Mouse (Mus musculus): Measurements from ENCODE around the gene Ndufa4. TPM values are rescaled to one million over a fixed set of nuclear protein-coding genes. Genes with fewer than 3 reads are reported as not detected.
A peak's percentile ranks its signal among the peaks of the same experiment; 100 is the strongest.

The Ndufa4 gene
- polyA plus RNA-seq (2012; rRNA removed), result 417 and 560 TPM in 2 replicates

DNA sequence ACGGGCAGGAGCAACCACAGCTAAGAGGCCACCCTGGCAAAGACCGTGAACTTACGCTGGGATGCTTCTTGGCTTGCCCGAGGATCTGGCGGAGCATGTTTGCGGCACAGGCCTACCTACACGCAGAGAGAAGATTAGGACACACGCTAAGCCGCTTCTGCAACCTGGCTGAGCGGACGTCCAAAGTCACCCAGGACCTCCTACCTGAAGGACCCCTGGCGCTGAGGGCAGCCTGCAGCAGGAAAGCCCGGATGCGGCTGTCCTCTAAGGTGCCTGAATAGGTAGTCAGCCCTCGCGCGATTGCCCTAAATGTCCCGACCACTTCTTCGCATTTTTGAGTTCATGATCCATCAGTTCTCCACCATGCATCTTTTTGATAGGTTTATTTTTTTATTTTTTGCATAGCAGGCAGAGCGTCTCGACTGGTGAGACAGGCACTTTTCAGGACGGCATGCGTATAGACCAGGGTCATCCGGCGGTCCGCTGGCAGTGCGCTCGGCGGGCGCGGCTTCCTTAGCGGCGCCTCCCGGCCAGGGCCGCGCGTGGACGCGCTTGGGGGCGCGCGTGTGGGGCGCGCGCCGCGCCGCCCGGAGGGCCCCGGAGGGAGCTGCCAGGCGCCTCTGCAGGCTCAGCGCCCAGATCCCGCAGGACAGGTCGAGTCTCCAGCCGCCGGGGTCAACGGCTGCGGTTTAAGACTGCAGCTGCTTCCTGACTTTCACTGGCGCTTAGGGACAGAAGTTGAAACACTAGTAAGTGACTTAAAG lies at the start of gene Ndufa4, which contains the start of gene Phf14:
Ndufa4 (minus strand) TSS at position 229 of the 764 bp plus-strand sequence.
Phf14 (plus strand) TSS at position 541 of the 764 bp plus-strand sequence.
- DNase-seq, result peak; percentile 84

DNA sequence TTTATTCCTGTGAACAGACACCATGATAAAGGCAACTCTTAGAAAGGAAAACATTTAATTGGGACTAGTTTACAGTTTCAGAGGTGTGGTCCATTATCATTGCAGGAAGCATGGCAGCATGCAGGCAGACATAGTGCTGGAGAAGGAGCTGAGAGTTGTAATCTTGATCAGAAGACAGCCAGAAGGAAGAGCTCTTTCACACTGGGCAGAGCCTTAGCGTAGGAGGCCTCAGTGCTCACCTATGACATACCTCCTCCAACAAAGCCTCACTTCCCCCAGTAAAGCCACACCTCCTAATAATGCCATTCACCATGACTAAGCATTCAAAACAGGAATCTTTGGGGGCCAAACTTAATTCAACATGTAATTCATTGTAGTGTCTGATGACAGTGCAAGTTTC lies 40.8 kb upstream of the Ndufa4 start:
- DNase-seq, result no peak
- 94% methylated on average over 1 of the region's 1 CpGs for WGBS
- peaks cover 4% of the 10 kb centered on the region for H3K36me3 ChIP-seq (ENCODE audit: control insufficient read depth, insufficient read depth, low read length)
- H3K4me3 ChIP-seq (ENCODE audit: control insufficient read depth, insufficient read depth, low read length), result no peak overlapping the region
- no peaks in the 10 kb centered on the region for H3K27me3 ChIP-seq (ENCODE audit: control insufficient read depth, insufficient read depth, low read length)
- TF ChIP-seq CTCF (IDR thresholded peaks at IDR 0.05; ENCODE audit: borderline replicate concordance, control insufficient read depth, extremely low read depth, insufficient read depth, low read length, poor library complexity) (no peak), POLR2A (IDR thresholded peaks at IDR 0.05; ENCODE audit: control insufficient read depth, extremely low read depth, insufficient read depth, low read length, poor library complexity) (no peak)
- H3K4me1 ChIP-seq (replicated peaks; ENCODE audit: control insufficient read depth, insufficient read depth, low read length), result no peaks in the 10 kb centered on the region
- no peak overlapping the region for H3K27ac ChIP-seq (ENCODE audit: control insufficient read depth, insufficient read depth, low read length)

More for the DNA sequence above, at the start of gene Ndufa4, which contains the start of gene Phf14:
- H3K27ac ChIP-seq (ENCODE audit: control insufficient read depth, insufficient read depth, low read length), result peak within 1 kb of the TSS; percentile 36; the same call in 1 of the 2 replicates
- H3K4me1 ChIP-seq (replicated peaks; ENCODE audit: control insufficient read depth, insufficient read depth, low read length), result peaks cover 3% of the 10 kb centered on the region
- WGBS, result under 1% methylated on average over 59 of the region's 59 CpGs
- no peaks in the 10 kb centered on the region for H3K27me3 ChIP-seq (ENCODE audit: control insufficient read depth, insufficient read depth, low read length)
- H3K36me3 ChIP-seq (ENCODE audit: control insufficient read depth, insufficient read depth, low read length), result peaks cover 9% of the 10 kb centered on the region; the same call in 1 of the 2 replicates
- H3K4me3 ChIP-seq (ENCODE audit: control insufficient read depth, insufficient read depth, low read length), result peak within 1 kb of the TSS; percentile 99
- TF ChIP-seq CTCF (IDR thresholded peaks at IDR 0.05; ENCODE audit: borderline replicate concordance, control insufficient read depth, extremely low read depth, insufficient read depth, low read length, poor library complexity) (0 out of 2 replicates have a peak, but pooled peaks have one; percentile 24), POLR2A (IDR thresholded peaks at IDR 0.05; ENCODE audit: control insufficient read depth, extremely low read depth, insufficient read depth, low read length, poor library complexity) (peak; percentile 90)

DNA sequence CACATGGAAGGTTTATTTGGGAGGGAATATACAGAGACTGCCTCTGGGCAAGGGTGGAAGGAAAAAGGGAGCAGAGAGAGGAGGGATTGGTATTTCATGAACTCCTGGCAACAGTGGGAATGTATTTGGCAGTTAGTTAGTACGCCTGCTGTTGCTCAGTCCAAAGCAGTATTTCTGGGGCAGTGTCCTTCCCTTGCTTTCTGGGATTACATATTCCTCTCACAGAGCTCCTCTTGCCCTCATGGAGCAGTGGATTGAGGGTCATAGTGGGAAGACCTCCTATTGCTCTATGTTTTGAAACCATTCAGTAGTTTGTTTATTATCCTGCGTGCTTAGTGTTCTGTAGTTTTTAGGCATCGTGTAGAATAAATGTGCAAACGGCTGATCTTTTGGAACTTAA lies 34.8 kb upstream of the Ndufa4 start:
- 96% methylated on average over 4 of the region's 4 CpGs for whole genome bisulfite sequencing
- H3K4me1 ChIP-seq (replicated peaks; ENCODE audit: control insufficient read depth, insufficient read depth, low read length), result no peaks in the 10 kb centered on the region
- peaks cover 4% of the 10 kb centered on the region for H3K36me3 ChIP-seq (ENCODE audit: control insufficient read depth, insufficient read depth, low read length)
- no peaks in the 10 kb centered on the region for H3K27me3 ChIP-seq (ENCODE audit: control insufficient read depth, insufficient read depth, low read length)
- H3K4me3 ChIP-seq (ENCODE audit: control insufficient read depth, insufficient read depth, low read length), result no peak overlapping the region
- TF ChIP-seq CTCF (IDR thresholded peaks at IDR 0.05; ENCODE audit: borderline replicate concordance, control insufficient read depth, extremely low read depth, insufficient read depth, low read length, poor library complexity) (no peak), POLR2A (IDR thresholded peaks at IDR 0.05; ENCODE audit: control insufficient read depth, extremely low read depth, insufficient read depth, low read length, poor library complexity) (no peak)
- no peak for DNase-seq
- no peak overlapping the region for H3K27ac ChIP-seq (ENCODE audit: control insufficient read depth, insufficient read depth, low read length)

DNA sequence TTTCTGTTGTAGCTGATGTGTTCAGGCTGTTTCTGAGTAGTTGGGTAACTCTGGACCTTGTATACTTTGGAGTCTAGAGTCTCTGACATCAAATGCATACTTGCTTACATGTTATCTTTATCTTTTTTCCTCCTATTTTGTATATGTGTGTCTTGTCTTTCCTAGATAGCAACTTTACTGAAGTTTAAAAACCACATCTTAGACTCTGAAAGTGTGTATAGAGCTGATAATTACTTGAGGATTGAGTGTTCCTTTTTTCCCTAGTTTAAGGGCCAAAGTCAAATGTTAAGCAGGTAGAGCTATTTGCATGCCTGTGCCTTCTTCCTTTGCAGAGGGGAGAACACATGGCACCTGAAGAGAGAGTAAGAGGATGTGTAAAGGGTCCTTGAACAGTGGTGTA lies 33.6 kb upstream of the Ndufa4 start:
- DNase-seq, result no peak
- no peaks in the 10 kb centered on the region for H3K27me3 ChIP-seq (ENCODE audit: control insufficient read depth, insufficient read depth, low read length)
- no peak overlapping the region for H3K27ac ChIP-seq (ENCODE audit: control insufficient read depth, insufficient read depth, low read length)
- H3K36me3 ChIP-seq (ENCODE audit: control insufficient read depth, insufficient read depth, low read length), result peaks cover 4% of the 10 kb centered on the region
- no peak overlapping the region for H3K4me3 ChIP-seq (ENCODE audit: control insufficient read depth, insufficient read depth, low read length)
- TF ChIP-seq POLR2A (IDR thresholded peaks at IDR 0.05; ENCODE audit: control insufficient read depth, extremely low read depth, insufficient read depth, low read length, poor library complexity) (no peak), CTCF (IDR thresholded peaks at IDR 0.05; ENCODE audit: borderline replicate concordance, control insufficient read depth, extremely low read depth, insufficient read depth, low read length, poor library complexity) (no peak)
- no peaks in the 10 kb centered on the region for H3K4me1 ChIP-seq (replicated peaks; ENCODE audit: control insufficient read depth, insufficient read depth, low read length)

DNA sequence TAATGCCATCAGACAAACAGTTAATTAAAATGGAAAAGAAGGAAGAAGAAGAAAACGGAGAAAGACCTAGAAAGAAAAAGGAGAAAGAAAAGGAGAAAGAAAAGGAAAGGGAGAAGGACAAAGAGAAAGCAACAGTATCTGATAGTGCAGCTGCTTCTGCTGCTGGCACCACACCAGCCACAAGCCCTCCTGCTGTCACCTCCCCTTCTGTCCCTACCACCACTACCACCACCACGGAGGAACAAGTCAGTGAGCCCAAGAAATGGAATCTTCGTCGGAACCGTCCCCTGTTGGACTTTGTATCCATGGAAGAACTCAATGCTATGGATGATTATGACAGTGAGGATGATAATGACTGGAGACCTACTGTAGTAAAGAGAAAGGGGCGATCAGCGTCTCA lies 26.1 kb upstream of the Ndufa4 start:
- H3K27me3 ChIP-seq (ENCODE audit: control insufficient read depth, insufficient read depth, low read length), result no peaks in the 10 kb centered on the region
- no peak for DNase-seq
- H3K27ac ChIP-seq (ENCODE audit: control insufficient read depth, insufficient read depth, low read length), result no peak overlapping the region
- no peak for TF ChIP-seq POLR2A (IDR thresholded peaks at IDR 0.05; ENCODE audit: control insufficient read depth, extremely low read depth, insufficient read depth, low read length, poor library complexity)
- no peak for TF ChIP-seq CTCF (IDR thresholded peaks at IDR 0.05; ENCODE audit: borderline replicate concordance, control insufficient read depth, extremely low read depth, insufficient read depth, low read length, poor library complexity)
- 92% methylated on average over 7 of the region's 7 CpGs for WGBS
- peaks cover 5% of the 10 kb centered on the region; the same call in 1 of the 2 replicates for H3K36me3 ChIP-seq (ENCODE audit: control insufficient read depth, insufficient read depth, low read length)
- no peak overlapping the region for H3K4me3 ChIP-seq (ENCODE audit: control insufficient read depth, insufficient read depth, low read length)
- no peaks in the 10 kb centered on the region for H3K4me1 ChIP-seq (replicated peaks; ENCODE audit: control insufficient read depth, insufficient read depth, low read length)

DNA sequence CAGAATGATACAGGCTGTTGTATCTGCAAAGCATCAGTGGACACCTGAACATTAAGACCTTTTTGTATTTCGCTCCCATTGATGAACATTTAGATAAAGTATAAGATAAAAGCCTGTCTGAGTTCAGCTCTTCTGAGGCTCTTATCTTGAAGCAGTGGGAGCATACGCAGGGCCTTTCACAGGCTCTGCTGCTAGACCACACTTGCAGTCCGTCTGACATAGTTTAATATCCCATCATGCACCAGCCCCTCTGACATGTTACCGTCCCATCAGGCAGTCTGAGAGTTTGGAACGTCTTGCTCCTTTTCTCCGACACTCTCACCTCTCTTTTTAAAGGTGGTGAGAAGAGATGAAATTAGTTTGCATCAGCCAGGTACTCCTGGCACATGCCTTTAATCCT lies 20.2 kb upstream of the Ndufa4 start:
- H3K4me1 ChIP-seq (replicated peaks; ENCODE audit: control insufficient read depth, insufficient read depth, low read length), result peaks cover 3% of the 10 kb centered on the region
- peaks cover 15% of the 10 kb centered on the region; the same call in 1 of the 2 replicates for H3K36me3 ChIP-seq (ENCODE audit: control insufficient read depth, insufficient read depth, low read length)
- no peak overlapping the region; the same call in 1 of the 2 replicates for H3K27ac ChIP-seq (ENCODE audit: control insufficient read depth, insufficient read depth, low read length)
- TF ChIP-seq POLR2A (IDR thresholded peaks at IDR 0.05; ENCODE audit: control insufficient read depth, extremely low read depth, insufficient read depth, low read length, poor library complexity), result no peak
- no peak for TF ChIP-seq CTCF (IDR thresholded peaks at IDR 0.05; ENCODE audit: borderline replicate concordance, control insufficient read depth, extremely low read depth, insufficient read depth, low read length, poor library complexity)
- 90% methylated on average over 6 of the region's 6 CpGs for WGBS
- no peaks in the 10 kb centered on the region for H3K27me3 ChIP-seq (ENCODE audit: control insufficient read depth, insufficient read depth, low read length)
- H3K4me3 ChIP-seq (ENCODE audit: control insufficient read depth, insufficient read depth, low read length), result no peak overlapping the region
- DNase-seq, result no peak

All from thymus, adult 2 months (tissue).